Mouse (Mus musculus): Measurements from ENCODE around the gene Rgs6.
A peak's percentile ranks its signal among the peaks of the same experiment; 100 is the strongest.

Rgs6 gene

DNA sequence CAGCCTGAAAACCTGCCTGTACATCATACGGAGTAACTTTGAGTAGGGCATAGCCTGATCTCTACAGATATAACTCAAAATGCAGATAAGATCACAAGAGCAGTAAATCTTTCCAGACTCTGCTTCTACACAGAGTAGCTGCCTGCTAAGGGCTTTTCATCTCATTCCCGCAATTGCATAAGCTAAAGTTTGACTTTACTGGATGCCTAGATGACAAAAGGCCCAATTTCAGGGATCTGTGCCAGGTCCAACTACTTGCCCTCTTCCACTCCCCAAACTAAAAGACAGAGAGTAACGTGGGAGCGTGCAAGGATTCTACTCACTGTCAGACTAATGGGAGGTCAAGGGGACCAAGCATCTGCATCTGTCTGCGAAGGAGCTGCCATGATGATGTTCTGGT, 292.6 kb downstream of the Rgs6 start:
- DNase-seq = no peak

DNA sequence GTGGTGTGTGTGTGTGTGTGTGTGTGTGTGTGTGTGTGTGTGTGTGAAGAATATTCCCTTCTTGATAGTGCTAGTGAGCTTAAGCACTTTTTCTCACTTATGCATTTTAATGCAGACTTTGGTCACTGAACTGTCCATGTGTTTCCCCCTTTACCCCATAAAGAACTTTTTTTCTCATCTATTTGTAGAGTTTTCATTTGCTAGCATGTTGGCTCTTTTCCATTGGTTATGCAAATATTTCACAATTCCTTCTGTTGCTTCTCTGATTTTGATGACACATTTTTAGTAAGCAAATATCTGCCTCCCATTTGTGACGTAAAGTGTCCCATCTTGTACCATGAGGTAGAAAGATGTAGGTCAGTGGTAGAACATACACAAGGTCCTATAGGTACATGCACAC, 295.0 kb downstream of the Rgs6 start:
- no peak for DNase-seq

DNA sequence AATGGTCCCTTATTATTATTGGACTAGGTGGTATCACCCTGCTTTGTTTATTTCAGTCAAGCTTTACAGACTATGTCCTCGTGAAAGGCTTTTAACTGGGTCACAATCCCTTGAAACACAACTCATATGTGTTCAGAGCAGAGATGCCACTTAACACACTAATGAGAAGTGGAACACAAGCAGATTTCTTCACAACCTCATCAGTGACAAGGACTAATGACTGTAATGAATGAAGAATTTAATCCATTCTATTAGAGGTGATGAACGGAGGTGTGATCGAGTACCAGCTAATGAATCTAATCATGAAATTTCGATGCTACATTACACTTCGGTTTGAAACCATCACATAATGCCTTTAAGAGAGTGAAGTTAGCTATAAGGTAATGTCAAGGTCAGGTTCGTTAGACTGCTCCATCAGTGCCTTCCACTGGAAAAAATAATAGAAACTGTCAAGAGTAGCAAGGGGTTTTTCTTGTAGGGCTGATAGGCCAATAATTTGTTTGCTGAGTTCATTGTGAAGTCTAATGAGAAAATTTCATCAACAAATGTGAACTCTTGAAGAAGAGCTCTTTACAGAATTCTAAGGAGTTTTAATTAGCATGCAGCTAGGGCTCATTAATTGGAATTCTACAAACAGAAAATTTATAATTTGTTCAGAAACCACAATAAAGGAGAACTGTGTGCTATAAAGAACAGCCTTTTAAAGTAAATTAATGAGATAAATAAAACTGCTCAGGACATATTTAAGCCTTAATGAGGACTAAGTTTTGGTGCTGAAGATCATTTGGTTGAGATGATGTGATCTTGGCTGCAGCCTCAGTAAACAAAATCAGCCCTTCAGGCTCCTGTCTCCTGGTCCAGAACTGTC, 307.1 kb downstream of the Rgs6 start:
- no peak for DNase-seq

DNA sequence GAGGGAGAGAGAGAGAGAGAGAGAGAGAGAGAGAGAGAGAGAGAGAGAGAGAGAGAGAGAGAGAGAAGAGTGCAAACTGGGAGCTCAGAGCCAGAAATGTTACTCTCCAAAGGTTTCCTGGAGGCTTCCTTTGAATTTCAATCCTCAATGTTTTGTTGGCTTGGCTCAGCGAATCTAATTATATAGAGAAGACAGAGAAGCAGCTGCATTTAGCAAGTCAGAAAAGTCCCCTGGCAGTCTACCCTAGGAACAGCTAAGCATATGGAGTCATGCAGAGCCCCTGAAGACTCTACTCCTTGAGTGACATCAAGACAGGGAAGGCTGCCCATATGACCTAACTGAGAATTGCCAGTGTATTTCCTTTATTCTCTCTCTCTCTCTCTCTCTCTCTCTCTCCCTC, 317.7 kb downstream of the Rgs6 start:
- no peak for DNase-seq

DNA sequence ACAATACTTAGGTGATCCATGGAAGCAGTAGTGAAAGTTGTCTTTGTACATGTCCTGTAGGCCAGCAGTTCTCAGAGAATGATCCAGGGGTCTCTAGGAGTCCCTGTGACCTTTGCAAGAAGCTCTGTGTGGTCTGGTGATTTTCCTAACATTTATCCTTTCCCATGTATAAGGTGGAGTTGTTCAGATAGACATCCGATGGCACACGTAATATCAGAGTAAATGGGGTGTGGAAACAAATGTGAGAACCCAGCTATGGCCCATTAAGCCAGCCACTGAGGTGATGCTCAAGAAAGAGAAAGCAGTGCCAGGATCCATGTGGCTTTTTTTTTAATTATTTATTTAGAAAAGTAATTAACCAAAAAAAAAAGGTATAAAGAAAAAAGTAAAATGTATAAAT, 322.8 kb downstream of the Rgs6 start:
- DNase-seq = no peak

DNA sequence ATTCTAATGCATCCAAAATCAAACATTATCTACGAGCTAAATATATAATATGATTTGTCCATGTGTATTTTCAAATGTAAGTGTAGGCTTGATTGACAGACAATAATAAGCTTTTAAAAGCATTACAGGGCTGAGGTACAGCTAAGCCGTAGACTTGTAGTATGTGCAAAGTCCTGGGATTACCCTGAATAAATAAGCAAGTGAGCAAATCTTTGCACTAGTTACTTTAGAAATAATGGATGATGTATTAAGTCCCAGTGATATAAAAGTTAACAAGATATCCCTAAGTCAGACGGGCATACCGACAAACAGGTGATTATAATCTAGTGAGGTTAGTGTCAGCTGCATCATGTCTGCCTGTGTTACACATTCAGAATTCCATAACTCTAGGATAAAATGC, 326.0 kb downstream of the Rgs6 start:
- no peak for DNase-seq

DNA sequence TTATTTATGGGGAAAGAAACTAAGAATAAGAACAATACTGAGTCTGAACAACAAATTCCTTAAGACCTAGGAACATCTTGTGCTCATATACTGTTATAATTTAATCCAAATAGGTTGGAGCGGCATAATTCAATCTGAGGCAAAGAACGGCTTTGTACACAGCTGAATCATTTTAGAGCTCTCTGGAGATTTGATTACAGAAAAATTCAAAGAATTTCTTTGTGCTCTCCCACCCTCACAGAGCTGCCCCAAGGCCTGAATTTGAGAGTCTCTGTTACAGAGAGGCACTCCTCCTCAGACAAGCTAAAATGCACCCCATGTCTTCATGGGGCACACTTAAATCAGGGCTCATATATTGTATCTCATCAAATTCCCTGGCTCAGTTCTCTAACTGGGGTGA, 332.1 kb downstream of the Rgs6 start:
- DNase-seq = no peak

DNA sequence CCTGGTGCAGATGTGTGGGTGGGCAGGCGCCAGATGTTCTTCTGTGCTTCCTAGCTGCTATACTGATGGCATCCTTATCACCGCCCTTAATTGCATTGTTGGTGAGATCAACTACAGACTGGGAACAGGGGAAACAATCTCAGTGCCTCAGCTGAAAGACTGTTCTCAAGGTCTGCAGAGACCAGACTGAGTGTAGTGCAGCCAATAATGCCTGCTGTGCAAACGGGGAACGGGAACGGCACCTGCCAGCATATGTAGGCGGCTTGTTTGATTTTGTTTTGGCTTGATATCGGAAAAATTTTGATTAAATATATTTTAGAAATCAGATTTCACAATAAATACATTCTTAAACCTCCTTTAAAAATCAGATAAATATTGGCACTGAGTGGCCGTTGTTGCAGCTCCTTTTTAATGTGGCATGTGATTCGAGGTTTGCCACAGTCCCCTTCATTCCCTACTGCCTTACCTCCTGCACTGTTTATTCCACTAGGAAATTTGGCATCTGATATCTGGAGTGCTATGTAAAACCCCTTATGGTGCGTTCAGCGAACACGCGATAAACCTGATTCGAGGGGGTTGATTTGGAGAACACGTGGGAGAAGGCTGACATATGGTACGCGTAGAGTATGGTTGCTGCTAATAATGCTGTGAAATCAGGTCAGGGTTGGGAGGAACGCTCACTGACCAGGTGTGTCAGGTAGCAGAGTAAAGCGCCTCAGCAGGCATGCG, 333.4 kb downstream of the Rgs6 start:
- DNase-seq = no peak

DNA sequence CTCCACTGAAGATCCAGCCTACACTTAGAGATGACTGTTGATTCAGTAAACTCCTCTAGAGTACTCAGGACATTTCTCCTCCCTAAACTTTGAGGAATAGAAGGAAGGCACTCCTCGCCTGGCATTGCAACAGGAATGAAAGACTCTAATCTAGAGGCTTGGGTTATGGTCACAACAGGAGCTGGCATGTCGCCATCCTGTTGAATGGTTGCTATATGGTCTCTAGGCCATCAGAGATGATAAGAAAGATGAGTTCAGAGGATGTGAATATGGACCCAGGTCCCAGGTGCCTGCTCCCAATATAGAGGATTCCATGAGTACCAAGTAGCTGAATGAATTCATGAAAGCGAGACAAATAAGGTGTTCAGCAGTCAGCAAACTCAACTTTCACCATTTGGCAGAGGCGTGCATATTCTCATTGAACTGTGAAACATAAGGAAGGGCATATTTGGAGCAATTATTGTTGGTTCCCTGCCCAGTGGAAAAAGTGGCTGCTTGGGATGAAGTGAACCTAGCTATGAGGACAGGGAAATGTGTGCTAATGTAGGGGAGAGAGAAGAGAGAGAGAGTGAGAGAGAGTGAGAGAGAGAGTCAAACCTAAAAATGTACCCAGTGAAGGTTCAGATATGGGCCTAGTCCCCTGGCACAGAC, 334.9 kb downstream of the Rgs6 start:
- DNase-seq = no peak

DNA sequence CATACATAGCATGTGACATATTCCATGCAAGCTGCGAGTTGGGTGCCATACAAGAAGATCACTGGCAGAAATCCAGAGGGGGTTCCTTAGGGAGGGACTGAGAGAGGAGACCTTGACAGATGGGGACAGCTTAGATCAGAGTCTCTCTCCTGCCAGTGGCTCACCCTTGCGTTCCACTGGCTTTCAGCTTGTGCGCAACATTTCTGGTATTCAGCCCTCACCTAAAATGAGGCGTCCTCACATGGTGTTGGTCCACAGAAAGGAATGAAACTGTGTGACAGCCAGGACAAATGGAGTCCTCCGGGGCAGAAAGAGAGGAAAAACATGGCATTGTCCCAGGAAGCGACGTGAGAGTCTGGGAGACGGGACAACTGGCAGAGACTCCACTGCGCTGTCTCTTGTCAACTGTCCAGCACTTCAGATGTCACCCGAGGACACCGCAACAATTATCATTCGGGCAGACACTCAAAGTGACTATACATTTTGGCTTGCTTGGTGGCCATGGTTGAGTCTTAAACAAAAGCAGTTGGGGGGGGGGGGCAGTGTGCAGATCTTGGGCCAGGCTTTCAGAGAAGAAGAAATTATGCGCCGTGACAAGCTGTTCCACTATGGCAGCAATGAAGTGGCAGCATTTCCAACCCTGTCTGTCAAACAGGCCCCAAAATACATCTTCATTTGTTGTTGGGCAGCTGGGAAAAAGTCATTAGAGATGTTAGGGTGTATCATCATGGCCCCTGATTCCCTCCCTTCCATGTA, 344.8 kb downstream of the Rgs6 start:
- DNase-seq = no peak

DNA sequence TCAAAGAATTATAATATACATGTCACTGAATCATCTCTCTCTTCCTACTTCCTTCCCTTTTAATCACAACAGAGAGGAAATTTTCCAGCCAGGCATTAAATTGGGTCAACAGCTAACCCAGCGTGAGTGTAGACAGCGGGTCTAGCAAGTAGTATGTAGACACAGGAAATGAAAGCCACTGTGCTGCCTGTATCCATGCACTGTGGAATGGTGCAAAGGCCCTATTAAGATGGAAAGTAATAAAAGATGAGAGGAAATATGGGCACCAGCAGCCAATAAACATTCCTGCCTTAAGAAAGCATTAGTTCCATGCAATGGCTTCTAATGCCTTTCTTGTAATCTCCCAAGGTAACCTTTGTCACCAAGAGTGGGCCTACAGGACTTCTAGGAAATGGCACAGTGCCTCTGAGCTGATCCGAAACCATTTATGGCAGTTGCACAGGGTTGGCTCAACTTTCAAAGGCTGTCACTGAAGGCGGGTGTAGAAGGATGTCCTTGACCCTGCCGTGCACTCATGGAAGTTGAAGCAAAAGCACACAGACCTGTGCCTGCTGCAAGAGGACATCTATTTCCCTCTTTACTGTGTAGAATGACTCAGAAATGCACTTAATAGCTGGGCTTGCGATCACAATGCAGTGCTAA, 347.1 kb downstream of the Rgs6 start:
- DNase-seq = no peak

DNA sequence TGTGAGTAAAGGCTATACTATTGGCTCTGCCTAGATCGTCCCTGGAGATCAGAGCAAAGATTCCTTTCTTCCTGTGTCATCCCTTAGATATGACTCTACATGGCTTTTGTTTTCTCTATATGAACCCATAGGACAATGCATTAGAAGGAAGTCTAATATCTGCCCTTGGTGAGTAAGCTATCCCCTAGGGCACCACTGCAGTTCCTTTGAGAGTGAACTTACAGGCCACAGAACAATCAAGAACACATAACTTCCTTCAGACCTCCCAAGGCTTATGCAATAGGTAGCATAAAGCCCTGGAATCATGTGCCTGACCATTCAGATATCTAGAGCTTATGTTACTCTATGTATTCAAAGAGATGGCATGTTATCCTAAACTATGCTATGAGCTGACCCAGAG, 347.7 kb downstream of the Rgs6 start:
- DNase-seq = no peak

DNA sequence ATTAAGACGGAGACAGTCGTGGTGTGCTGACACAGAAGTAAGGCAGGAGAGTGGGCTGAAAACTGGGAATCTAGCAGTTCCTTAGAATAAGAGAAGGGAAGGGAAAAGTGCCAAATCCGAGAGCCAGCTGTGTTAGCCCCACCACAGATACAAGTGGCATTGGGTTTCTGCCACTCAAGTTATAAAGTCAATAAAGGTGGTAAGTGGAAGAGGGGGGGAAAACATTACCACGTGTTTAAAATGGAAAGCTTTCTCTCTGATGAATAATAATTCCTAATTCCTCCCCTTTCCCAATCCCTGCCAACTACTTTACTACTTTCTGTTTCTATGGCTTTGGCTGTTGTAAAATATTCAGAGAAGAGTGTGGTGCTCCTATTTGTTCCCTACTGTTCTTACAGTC, 352.4 kb downstream of the Rgs6 start:
- DNase-seq = no peak

DNA sequence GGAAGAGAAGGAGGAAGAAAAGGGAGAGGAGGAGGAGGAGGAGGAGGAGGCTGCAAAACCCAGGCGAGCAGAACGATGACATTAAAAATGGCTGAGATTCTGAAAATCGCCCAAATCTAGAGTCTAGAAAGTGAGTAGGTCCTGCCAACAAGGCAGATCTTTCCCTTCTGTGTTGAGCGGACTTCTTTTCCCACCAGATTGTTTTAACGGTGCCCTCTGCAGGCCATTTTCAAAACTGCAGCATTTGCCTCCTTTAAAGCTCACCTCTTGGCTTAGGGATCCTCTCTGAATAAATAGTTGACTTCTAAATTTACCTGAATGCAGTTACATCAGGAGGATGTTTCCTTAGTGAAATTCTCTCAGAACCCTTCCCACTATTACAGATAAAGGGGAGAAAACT, 358.4 kb downstream of the Rgs6 start:
- peak in 1 of 2 experiments; percentile 41 for DNase-seq

DNA sequence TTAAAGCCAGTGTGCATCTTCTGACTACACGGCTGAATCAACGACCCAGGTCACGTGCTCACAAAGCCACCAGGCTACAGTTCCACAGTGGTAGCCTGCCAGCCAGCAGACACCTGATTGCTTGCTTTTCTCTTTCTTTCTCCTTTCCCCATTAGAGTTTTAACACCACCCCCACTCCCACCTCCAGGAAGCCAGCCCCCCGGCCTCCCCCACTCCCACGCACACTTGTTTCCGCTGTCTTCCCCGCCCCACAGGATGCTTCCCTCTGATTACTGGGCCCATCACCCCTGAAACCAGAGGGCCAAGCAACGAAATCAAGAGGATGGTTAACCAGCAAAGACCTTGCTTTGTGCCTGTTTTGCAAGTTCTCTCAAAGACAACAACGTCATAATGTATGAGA, 373.0 kb downstream of the Rgs6 start:
- DNase-seq = no peak

DNA sequence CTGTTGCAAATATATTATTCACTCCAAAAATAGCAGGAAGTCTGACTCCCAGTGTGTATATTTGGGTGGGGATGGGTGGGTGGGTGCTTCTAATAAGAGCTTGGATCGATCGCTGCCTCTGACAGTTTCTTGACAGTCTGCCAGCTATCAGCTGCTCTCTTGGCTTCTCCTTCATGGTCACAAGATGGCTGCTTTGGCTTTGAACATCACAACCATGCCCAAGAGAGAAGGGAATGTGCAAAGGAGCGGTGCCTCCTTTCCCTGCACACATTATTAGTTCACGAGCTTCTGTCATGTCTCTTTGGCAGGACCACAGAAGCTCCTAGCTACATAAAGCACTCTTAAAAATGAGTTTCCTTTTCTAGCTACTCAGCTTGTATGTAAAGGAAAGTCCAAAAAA, 373.8 kb downstream of the Rgs6 start:
- no peak for DNase-seq

DNA sequence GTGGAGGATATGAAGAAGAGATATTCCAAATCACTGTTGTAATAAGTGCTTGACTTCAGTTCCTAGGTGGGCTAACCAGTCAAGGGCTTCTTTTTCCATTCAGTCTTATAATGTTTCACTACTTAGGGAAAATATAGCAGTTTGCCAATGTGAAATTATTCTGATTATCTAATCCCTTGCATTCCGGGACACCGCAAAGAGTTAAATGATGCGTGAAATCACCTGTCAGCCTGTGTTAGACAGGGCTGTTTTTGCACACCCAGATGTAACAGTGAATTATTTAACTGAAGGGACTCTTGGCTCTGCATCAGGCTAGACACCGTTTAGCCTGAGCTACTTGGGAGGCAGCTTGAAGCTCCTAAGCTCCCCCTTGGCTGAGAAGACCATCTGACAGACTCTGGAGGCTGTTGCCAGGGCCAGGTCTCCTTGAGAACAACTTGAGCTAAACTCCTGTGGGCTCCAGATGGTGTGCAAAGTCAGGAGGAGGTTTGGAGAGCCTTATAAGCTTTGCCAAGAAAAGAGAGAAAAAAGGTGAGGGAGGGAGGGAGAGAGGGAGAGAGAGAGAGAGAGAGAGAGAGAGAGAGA, 382.5 kb downstream of the Rgs6 start:
- DNase-seq = no peak

DNA sequence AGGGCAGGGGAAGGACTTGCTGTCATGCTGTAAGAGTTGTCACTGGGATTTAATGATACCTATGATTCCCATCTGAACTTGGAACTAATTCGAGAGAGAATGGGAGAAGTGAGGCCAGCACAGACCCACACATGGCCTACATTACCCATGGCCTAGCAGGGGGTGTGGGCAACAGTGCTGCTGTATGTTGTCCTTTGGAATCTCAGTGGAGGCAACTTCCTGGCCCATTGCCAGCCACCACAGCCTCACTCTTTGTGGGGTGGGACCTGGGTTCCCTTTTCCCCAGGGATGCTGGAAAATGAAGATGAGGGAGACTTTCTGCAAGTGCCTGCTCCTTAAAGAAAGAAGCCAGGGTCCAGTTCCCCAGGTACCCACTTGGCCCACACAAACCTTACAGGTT, 383.1 kb downstream of the Rgs6 start:
- no peak for DNase-seq

DNA sequence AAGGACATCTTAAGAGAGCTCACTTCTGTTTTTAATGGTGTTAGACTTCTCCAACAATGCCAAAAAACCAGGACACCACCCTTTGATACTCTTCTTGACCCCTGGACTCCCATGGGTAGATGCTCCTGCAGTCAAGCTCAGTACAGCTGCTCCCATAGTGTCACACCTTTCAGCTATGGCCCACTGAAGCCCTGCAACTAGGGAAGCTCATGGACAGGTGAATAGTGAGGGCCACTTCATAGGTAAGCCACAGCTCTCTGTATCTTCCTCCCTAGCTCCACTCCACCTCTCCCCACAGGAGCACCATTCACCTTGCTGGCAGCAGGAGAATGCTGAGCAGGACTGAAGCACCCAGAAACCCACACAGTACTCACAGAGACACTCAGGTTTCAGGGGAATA, 384.6 kb downstream of the Rgs6 start:
- no peak for DNase-seq

DNA sequence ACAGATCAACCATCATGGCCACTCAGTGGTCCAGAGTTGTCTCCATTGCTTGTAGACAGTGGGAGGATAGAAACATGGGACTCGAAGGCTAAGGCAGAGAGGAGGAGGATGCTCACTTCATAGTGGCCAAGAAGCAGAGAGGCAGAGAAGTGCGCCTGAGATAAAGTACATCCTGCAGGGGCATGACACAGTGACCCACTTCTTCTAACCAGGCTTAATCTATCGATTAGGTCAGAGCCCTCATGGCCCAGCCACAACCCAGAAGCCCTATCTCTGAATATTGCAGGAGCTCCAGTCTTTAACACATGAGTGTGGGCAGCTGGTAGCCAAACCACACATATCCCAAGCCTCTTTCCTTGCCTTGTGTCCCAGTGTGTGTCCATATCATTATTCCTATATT, 385.7 kb downstream of the Rgs6 start:
- DNase-seq = no peak

DNA sequence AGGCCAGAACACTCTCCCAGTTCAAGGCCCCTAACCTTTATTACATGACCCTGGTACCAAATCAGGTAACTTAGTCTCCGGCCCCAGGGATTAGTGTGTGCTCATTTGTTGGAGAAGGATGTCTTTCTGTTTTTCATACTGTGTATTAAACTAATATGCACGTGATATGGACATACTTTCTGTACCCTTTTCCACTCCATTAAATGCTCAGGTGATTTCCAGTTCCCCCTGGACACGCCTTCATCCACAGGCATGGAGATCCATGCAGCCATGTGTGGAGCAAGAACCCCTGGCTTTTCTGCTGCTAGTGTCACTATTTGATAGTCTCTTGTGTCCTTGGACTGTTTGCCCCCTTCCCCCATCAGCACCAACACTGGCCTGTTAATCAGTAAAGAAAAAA, 390.2 kb downstream of the Rgs6 start:
- DNase-seq = no peak

DNA sequence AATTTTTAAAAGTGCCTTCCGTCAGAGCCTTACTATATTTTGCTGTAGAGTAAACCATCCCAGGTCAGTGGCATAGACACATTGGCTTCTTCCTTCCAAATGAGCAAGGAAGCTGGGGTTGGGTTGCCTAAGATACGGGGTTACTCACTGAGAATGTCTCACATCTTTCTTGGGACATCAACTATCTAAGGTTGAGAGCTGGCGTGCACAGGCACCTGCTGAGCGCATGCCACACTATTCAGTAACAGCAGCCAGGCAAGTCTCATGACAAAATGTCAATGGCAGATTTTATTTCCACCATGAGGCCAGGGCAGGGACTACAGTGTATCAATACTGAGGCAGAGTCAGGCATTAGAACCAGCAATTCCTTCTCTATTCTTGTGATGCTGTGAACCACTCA, 394.6 kb downstream of the Rgs6 start:
- DNase-seq = no peak
